Mouse (Mus musculus) layer of hippocampus, adult 18-20 months (tissue): ENCODE results near the gene E330009J07Rik. TPM values are rescaled to one million over a fixed set of nuclear protein-coding genes. Genes with fewer than 3 reads are reported as not detected.

Experiments used
- total RNA-seq, 2 experiments: library from RNA; stranded (reverse); gene quantifications; 2 replicates each; pipeline ENCODE4 v1.2.3; 2021

Gene E330009J07Rik
- total RNA-seq, 2 experiments from 2014 or later: 48.2 to 49.6 TPM

Other genes with a start within 250 kb of the E330009J07Rik start
- 10 to 100 TPM; 41.1 to 43.6 TPM for gene Agk, start 111.0 kb downstream of the E330009J07Rik start, total RNA-seq
- gene Wee2, start 3.0 kb upstream of the E330009J07Rik start, total RNA-seq: not detected
- gene Ssbp1, start 35.2 kb upstream of the E330009J07Rik start, total RNA-seq: 10 to 100 TPM; 29.9 to 30.0 TPM
- gene Tas2r137, start 55.1 kb upstream of the E330009J07Rik start, total RNA-seq: not detected
- not detected for gene Tas2r108, start 57.4 kb upstream of the E330009J07Rik start, total RNA-seq
- not detected for gene Prss37, start 83.4 kb upstream of the E330009J07Rik start, total RNA-seq
- not detected for gene Olfr461, start 118.9 kb upstream of the E330009J07Rik start, total RNA-seq
- not detected for gene Olfr460, start 133.4 kb upstream of the E330009J07Rik start, total RNA-seq
- gene Clec5a, start 149.7 kb upstream of the E330009J07Rik start, total RNA-seq: 1 to 10 TPM in 1 of 2 experiments, under 1 TPM in 1; 0.99 to 1.4 TPM
- gene Tas2r138, start 177.2 kb upstream of the E330009J07Rik start, total RNA-seq: not detected
- not detected for gene Mgam, start 192.7 kb upstream of the E330009J07Rik start, total RNA-seq